Mouse (Mus musculus) layer of hippocampus, adult 18-20 months (tissue): ENCODE measurements around the gene Ttyh2. TPM values are rescaled to one million over a fixed set of nuclear protein-coding genes. Genes with fewer than 3 reads are reported as not detected.

Experiments
- DNase-seq, 2 experiments: peaks; one replicate each; pipeline ENCODE4 v3.0.0; 2022; ENCODE audit warnings: low spot score in 2 of 2
- total RNA-seq, 2 experiments: library from RNA; stranded (reverse); gene quantifications; 2 replicates each; pipeline ENCODE4 v1.2.3; 2021

Ttyh2 gene
- total RNA-seq, 2 experiments from 2014 or later: 29.3 to 31.2 TPM

DNA sequence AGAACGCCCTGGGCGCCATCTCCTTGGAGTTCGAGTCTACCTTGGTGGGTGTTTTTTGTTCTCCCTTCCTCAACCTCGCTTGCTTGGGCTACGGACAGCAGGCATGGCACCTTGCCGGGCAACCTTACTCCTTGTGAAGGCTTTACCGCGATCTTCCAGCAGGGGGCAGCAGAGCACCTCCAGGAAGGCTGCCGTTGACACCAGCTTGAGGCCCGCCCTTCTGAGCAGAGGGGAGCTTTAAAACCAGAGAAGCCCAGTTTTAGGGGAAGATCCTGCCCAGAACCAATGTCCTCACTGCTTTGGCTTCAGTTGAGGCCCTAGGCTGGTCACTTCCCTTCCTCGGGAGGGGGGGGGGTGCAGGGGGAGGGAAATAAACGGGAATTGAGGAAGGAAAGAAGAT is 69.9 kb downstream of the Ttyh2 start:
- peak; percentile 79 to 93 for DNase-seq

DNA sequence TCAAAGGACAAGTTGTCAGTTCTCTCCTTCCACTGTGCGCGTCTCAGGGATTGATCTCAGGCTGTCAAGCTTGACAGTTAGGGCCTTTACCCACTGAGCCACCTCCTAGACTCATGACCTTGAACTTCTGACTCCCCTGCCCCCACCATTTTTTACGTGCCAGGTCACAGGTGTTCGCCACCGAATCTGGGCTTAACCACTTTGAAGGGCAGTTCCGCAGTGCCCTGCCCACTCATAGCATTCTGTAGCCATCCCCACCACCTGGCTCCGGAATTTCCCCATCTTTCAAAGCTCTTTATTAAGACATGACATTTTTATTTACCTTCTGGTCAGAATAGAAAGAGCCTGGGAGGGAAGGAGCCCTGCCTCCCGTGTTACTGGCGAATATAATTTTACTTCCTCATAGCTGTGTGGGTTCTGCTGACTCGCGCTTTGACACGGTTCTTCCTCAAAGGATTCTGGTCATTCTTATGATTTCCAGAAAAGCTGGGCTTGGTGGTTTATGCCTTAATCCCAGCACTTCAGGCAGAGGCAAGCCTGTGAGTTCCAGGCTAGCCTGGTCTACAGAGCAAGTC is 72.4 kb downstream of the Ttyh2 start:
- no peak for DNase-seq

GRCm38 (mm10) chr11:114764820-114765818 is 89.9 kb downstream of the Ttyh2 start, which contains the start of gene Kif19a:
Gene Kif19a (plus strand): TSS chr11:114765388.
- no peak for DNase-seq

DNA sequence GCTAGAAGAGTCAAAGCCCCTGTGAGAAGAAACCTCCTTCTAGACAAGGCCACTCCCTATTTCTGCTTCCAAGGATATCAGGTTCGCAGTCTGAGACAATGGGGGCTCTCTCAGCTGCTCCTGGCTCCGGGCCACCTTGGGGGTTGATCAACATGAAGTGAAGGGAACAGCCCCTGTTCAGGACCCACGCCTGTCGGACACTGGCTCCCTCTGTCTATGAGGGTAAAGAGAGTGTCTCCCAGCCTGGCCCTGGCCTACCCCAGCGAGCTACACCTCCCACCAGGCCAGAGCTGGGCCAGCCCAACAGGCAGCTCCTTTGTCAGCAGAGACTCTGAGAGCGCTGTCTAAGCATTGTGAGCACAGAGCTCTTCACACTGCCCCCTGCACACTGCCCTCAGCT is 94.7 kb downstream of the Ttyh2 start:
- DNase-seq: no peak

Other genes with a start within 250 kb of the Ttyh2 start
- gene Rpl38, start 6.9 kb upstream of the Ttyh2 start, total RNA-seq: 100 to 1,000 TPM; 925 to 946 TPM
- gene Dnaic2, start 52.0 kb downstream of the Ttyh2 start, total RNA-seq: 1 to 10 TPM; 1.6 to 2.1 TPM
- 1 to 10 TPM; 3.0 to 3.1 TPM for gene Kif19a, start 90.0 kb downstream of the Ttyh2 start, total RNA-seq
- gene Btbd17, start 120.5 kb downstream of the Ttyh2 start, total RNA-seq: 10 to 100 TPM; 18.7 to 23.2 TPM
- not detected for gene Gpr142, start 123.5 kb downstream of the Ttyh2 start, total RNA-seq
- gene Gprc5c, start 175.7 kb downstream of the Ttyh2 start, total RNA-seq: 1 to 10 TPM; 3.3 to 3.7 TPM
- under 1 TPM; 0.41 to 0.50 TPM for gene Cd300a, start 214.6 kb downstream of the Ttyh2 start, total RNA-seq